8 mouse cellular contexts compared by ENCODE assay signal in genomic region chr11:102430121-102431017, GRCm38 (mm10). TPM values are rescaled to one million over a fixed set of nuclear protein-coding genes. Genes with fewer than 3 reads are reported as not detected.
A peak's percentile ranks its signal among the peaks of the same experiment; 100 is the strongest.
DNase-seq lines count a peak whose midpoint lies in the region; ATAC-seq and TF ChIP-seq lines count a peak whose summit lies in the region.

TSS of gene Grn (plus strand) at chr11:102430315.

- peaks cover 8% of the 10 kb centered on the region for H3K4me1 ChIP-seq in cortical plate, adult 2 months (ENCODE audit: control insufficient read depth, insufficient read depth, low read length)
- H3K4me1 ChIP-seq in hindbrain, embryonic 16.5 days (ENCODE audit: control insufficient read depth, insufficient read depth, low read depth, low read length), result peaks cover 14% of the 10 kb centered on the region

- peak within 1 kb of the TSS; percentile 65 for H3K9ac ChIP-seq in hindbrain, embryonic 16.5 days (ENCODE audit: low read depth, low read length)

- TF ChIP-seq CTCF in cortical plate, adult 2 months (IDR thresholded peaks at IDR 0.05; ENCODE audit: extremely low read depth, insufficient read depth, low read length), result no peak
- TF ChIP-seq CTCF in gastrocnemius, adult 2 months (IDR thresholded peaks at IDR 0.05), result no peak

- peak within 1 kb of the TSS; percentile 26; the same call in 1 of the 2 replicates for H3K27ac ChIP-seq in cortical plate, adult 2 months (ENCODE audit: insufficient read depth, low read length)
- H3K27ac ChIP-seq in gastrocnemius, adult 2 months, result peak within 1 kb of the TSS; percentile 91
- peak within 1 kb of the TSS; percentile 79 for H3K27ac ChIP-seq in hindbrain, embryonic 16.5 days (ENCODE audit: low read depth, low read length)

- H3K9me3 ChIP-seq in hindbrain, embryonic 16.5 days (ENCODE audit: control insufficient read depth, low read length), result no peaks in the 10 kb centered on the region

- peak; percentile 71 for TF ChIP-seq POLR2A in cortical plate, adult 2 months (IDR thresholded peaks at IDR 0.05; ENCODE audit: extremely low read depth, insufficient read depth, low read length)

- peak within 1 kb of the TSS; percentile 41 for H3K4me3 ChIP-seq in cortical plate, adult 2 months (ENCODE audit: insufficient read depth, low read length)
- peak within 1 kb of the TSS; percentile 84 for H3K4me3 ChIP-seq in gastrocnemius, adult 2 months
- peak within 1 kb of the TSS; percentile 69 for H3K4me3 ChIP-seq in hindbrain, embryonic 16.5 days (ENCODE audit: low read length)

- peak; percentile 93 for ATAC-seq in hindbrain, embryonic 16.5 days

- H3K36me3 ChIP-seq in hindbrain, embryonic 16.5 days (ENCODE audit: control insufficient read depth, insufficient read depth, low read length), result peaks cover 11% of the 10 kb centered on the region

- peak within 1 kb of the TSS; percentile 98 for H3K4me2 ChIP-seq in hindbrain, embryonic 16.5 days (ENCODE audit: low read length)

- WGBS in hindbrain, embryonic 16.5 days, result 0% methylated on average over 29 of the region's 29 CpGs

- no peaks in the 10 kb centered on the region for H3K27me3 ChIP-seq in hindbrain, embryonic 16.5 days (replicated peaks; ENCODE audit: control insufficient read depth, insufficient read depth, low read length)

- intact Hi-C loops in gastrocnemius, adult 2 months (cut with DNase I), result loop anchor here (1.0 kb wide), 1 partner anchor 19 kb away; no protein-coding TSS in a partner anchor

- peak; percentile 97 for DNase-seq in adipocyte (ENCODE audit: low spot score)
- peak; percentile 91 for DNase-seq in gastrocnemius, adult 2 months
- peak; percentile 85 to 91 for DNase-seq in left cerebral cortex, adult 18-20 months (ENCODE audit: low spot score in 2 of 2)
- DNase-seq in lung, postnatal 4 days, result peak; percentile 93 to 94
- peak; percentile 96 for DNase-seq in retina, postnatal 1 day
- DNase-seq in urinary bladder, adult 2 months (ENCODE audit: low spot score), result peak; percentile 70

RNA-seq across cellular contexts. Expression of gene Grn, which starts in this region (rescaled TPM):
- polyA plus RNA-seq in cortical plate, adult 2 months (2012; rRNA removed), result 64.6 and 67.2 TPM in 2 replicates
- 10 to 100 TPM; 12.6 to 32.3 TPM for total RNA-seq in gastrocnemius, adult 2 months (2021)
- polyA plus RNA-seq in hindbrain, embryonic 16.5 days (2015; fragmentation: Nextera tagmentation; extraction: Ambion mirVana), result 95.4 and 100 TPM in 2 replicates
- total RNA-seq in left cerebral cortex, adult 18-20 months (2021), result 10 to 100 TPM; 55.8 to 58.9 TPM
- polyA plus RNA-seq in urinary bladder, adult 2 months (2012; rRNA removed), result 190 and 251 TPM in 2 replicates

Comparison
In these comparisons a context has a peak if more than half of its experiments do, and no peak if none do; other contexts are left out.
1. Peak in every context shown above with its lines: DNase-seq, ATAC-seq, H3K4me3 ChIP-seq and H3K27ac ChIP-seq.
2. H3K27ac ChIP-seq: peak in every context shown above with its lines; median percentile 91 in gastrocnemius, adult 2 months; 79 in hindbrain, embryonic 16.5 days; 26 in cortical plate, adult 2 months.